Mouse (Mus musculus) left cerebral cortex, postnatal 14 days (tissue): ENCODE measurements at regions not wholly inside any gene's neighbourhood (a gene's known extent, or its start where the extent isn't known, plus 50 kb on each side); places are given as distances from the start of the nearest gene placed in this dataset.

Experiments used
- DNase-seq, 2 experiments: peaks; one replicate each; pipeline ENCODE4 v3.0.0; 2021 to 2022; ENCODE audit warnings: low spot score in 2 of 2, mixed read lengths in 1 of 2
- intact Hi-C: fragments of 180-260 bp; cut with DNase I; formaldehyde crosslinking; loops from one replicate; pipeline ENCODE4 v1.15.1; 2025

DNA sequence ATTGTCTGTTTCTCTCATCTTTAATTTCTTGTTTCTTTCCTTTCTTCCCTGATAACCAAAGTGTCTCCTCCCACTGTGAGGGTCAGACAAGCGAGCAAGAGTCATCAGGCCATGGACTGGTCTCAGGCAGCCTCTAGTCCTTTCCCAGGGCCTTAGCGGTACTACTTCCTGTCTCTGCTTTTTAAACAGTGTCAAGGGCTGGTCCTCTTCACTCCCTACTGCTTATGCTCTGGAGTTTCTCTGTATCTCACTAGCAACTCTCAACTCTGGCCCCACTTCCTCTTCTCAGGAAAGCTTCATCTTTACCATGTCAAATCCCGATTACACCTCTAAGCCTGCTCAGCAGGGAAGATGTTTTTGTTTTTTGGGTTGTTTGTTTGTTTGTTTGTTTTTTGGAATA, 124.1 kb downstream of the Pten start:
- no peak for DNase-seq
- intact Hi-C loops: no loop called here

DNA sequence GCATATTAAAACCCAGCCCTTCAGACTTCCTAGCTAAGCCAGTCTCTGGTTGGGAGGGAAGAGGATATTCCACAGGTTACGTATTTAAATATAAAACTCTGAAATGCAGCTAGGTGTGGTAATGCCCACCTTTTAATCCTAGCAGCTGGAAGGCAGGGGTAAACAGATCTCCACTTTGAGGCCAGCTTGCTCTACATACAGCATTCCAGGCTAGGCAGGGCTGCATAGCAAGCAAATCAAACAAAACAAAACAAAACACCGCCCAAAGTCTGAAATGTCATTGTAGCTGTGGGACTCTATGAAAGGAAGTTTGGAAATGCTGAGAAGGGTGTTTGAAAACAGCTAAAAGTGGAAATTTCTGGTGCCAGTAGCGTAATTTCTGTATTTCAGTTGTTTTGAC, 127.0 kb downstream of the Pten start:
- intact Hi-C loops: no loop called here
- DNase-seq: no peak

DNA sequence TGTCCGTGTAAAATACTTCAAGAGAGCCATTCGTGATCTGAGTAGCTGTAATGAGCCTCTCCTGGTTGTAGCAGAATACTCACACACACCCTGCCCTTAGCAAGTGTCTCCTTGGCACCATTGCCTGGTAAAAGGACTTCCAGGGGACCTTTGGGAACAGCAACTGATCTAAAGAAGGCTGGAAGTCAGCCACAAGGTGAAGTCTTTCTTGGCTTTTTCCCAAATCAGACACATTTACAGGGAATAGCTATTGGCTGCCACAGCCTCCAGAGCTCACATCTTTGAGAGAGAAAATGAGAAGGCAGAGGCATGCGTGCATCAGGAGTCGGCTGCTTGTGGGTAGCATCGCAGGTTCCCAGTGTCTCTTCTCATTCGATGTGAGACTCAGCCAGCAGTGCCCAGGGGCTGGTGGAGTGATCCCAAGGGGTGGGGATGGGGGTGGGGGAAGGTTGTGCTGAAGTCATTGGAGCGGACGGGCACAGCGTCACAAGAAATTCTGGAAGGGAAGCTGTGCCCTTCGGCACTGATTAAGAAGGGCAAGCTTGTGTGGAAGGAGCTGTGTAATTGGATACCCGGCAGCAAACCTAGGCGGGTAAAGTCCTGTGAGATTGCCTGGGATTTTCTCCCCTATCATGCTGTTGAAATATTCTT, 128.3 kb downstream of the Pten start:
- intact Hi-C loops: no loop called here
- DNase-seq: no peak

DNA sequence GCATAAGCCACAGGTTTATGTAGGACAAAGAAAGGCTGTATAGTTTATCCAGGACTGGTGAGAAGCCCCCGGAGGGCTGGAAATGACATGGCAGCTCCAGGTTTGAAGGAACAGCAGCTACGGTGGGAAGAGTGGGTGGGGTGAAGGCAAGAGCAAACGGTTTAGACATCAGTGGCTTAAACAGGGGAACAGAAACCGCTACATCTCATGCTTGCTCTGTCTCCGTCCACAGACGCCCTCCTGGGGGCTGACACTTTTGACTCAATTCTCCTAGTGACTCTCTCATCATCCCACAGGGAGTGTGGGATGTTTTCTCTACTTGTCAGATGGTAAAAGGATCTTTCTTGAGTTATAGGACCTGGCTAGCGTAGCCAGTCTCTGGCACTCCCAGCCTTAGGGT, 129.9 kb downstream of the Pten start:
- intact Hi-C loops: no loop called here
- DNase-seq: no peak

DNA sequence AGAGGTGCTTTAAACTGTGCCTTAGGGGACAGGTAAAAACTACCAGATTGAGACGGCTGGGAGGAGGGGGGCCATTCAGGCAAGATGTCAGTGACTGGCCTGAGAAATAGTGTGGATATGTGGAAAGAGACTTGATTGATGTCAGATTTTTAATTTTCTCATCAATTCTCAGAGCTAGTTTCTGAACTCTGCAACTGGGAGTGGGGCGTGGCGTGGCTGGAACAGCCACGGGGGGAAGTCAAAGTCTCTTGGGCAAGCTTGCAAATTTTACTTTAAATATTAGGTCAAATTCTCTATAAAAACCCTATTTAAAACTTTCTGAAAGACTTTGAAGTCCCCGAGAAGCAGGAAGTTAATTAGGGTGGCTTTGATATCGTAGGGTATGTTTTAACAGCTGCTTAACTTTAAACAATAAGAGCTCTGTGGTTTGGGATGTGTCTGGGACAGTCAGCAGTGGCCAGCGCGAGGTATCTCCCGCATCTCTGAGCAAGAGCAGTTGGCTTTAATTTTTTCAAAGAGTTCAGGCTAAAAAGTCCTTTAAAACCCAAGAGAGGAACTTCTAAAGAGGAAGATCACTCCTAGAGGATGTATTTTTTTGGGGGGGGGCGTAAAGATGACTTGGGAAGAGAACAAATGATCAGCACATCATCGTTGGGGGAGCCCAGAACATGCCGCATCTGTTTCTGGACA, 131.5 kb downstream of the Pten start:
- DNase-seq: no peak
- intact Hi-C loops: no loop called here

DNA sequence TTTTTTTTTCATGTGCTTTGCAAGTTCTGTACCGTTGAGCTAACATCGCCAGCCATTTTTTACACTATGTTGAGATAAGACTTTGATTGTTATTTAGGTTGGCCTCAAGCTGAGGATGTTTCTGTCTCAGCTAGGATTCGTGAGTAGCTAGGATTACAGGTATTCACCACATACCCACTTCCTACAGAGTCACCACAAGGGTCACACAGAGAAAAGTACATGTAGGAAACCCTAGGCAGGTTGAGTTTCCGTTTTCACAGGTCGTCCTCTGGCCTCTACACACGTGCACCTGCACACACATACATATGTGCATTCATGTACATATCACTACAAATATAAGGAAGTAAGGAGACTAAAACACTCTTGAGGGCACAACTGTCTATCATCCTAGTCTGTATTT, 133.5 kb downstream of the Pten start:
- intact Hi-C loops: no loop called here

DNA sequence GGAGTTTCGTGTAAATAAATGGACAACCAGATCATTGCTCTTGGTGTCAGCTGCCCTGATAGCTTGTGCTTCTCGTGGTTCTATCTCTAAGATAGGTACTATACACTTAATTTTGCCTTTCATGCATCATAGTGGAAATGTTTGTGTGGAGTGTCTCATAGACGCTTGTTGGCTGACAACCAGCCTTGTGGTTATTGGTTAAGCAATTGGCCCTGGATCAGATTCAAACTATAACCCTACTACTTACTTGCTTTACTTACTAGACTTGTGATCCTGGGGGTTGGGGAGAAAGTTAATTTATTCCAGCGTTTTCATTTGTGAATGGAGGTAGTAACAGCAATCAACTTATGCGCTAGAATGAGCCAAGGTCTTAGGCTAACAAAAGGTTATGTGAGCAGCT, 135.2 kb downstream of the Pten start:
- intact Hi-C loops: no loop called here

More for the DNA sequence above, 133.5 kb downstream of the Pten start:
- no peak for DNase-seq

DNA sequence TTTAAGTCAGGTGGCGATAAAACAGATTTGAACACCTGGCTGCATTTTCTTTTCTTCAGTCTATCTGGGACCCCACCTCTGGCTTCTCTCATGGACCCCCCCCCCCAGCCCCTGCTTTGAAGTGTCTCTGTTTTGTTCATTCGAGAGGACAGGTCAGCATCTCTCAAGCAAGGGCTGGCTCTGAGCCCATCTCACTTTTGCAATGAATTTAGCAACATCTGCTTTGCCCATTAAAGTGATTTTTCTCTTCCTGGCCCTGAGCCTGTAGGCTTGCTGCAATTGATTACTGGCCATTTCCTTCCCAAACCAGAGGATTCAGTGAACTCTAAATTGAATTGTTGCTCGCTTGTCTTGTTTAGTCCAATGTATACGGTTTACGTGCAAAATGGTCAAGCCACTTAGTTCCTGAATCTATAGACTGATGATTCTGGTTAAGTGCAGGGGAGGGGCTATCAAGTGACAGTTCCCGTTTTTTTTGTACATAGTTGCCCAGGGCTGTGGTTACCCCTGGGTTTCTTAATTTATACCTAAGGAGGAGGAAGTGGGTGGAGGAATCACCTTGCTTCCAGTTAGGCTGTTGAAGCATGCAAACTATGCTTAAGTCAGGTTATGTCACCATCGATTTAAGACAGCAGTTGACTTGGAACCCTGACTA, 146.3 kb downstream of the Pten start:
- intact Hi-C loops: no loop called here
- DNase-seq: no peak

More for the DNA sequence above, 135.2 kb downstream of the Pten start:
- DNase-seq: no peak

DNA sequence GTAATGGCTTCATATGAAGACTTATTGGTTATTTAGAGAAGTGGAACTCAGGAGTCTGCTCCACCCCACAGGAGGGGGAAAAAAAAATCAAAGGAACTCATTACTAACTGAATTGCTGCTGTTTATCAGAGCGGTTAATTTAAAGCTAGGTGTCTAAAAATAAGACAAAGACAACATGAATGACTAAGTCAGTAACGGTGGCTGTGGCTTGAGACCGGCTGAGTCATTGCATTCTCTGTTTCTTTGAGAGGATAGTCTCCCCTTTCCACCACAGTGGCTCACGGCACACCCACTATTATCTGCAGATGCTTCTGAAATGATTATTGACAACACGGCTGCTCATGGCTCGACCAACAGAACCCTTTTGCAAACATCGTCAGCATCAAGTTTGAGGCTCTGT, 147.2 kb downstream of the Pten start:
- no peak for DNase-seq
- intact Hi-C loops: no loop called here

DNA sequence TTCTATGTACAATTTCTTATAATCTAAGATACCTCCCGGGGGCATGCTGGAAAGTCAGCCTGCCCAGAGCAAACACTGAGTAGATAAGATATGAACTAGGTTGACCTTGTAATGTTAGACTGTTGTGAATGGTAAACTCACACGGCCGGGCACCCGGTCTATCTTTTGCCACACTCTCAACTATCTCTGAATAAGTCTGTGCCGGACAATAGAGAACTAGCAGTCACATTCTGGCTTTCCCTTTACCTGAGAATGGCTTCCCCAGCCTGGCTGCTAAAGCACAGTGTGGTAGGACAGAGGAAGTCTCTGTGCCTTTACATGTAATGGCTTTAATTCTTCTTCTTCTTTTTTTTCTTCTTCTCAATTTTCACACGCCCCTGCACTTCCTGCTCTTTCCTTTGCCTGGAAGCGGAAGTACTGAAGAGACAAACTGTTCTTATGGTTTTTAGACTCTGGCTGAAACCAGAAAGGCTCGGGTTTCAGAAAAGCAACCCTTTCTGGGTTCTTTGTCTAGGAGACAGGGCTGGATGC, 148.7 kb downstream of the Pten start:
- intact Hi-C loops: no loop called here
- DNase-seq: peak in 1 of 2 experiments; percentile 26

DNA sequence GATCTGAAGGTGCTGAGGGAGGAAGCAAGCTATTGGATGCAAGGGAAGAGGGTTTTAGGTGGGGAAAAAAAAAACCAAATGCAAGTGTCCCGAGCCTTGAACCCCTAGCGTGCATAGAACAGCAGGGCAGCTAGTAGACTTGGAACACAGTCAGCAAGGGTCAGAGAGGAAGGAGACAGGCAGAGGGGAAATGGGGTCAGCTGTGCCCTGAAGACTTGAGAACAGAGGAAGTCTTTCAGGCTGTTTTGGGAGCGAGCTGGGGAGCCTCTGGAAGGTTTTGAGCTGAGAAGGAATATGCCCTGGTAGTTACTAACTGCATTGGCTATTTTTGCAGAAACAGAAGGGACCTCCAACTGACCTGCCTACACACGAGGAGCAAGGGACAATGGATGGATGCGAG, 149.5 kb downstream of the Pten start:
- DNase-seq: peak; percentile 13 to 24
- intact Hi-C loops: no loop called here

DNA sequence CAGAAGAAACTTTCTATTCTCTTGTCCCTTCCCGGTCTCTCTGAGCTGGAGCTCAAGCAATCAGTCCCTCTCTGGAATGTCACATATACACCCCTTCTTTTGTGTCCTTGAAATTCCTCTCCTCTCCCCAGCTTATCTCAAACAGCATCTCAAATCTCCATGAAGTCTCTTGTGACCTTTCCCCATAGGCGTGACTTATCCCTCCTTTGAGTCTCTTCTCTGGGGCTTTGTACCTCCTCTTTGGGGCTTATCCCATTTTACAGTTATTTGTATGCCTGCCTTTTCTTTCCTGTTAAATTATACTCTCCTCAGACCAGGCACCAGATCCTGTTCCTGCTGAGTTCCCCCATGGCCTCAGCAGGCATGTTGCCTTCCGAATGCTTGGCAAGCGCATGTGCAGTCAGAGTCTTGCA, 152.8 kb downstream of the Pten start:
- no peak for DNase-seq

DNA sequence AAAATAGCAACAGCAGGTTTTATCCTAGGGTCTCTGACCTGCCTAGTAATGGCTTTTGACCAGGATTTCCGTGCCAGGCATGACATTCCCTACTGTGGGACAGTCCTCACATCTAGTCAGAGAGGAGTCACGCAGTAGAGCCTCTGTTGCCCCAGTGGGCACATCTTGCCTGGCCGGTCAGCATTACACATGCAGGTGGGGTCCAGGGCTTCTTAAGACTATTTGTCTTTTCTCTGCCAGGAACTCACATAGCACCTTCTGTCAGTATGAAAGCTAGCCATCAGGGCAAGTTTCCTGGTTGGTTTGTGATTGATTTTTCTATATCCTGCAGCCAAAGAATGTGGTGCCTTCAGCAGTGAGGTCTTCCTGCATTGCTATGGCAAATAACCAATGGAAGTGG, 155.0 kb downstream of the Pten start:
- DNase-seq: no peak
- intact Hi-C loops: no loop called here

More for the DNA sequence above, 152.8 kb downstream of the Pten start:
- intact Hi-C loops: no loop called here

DNA sequence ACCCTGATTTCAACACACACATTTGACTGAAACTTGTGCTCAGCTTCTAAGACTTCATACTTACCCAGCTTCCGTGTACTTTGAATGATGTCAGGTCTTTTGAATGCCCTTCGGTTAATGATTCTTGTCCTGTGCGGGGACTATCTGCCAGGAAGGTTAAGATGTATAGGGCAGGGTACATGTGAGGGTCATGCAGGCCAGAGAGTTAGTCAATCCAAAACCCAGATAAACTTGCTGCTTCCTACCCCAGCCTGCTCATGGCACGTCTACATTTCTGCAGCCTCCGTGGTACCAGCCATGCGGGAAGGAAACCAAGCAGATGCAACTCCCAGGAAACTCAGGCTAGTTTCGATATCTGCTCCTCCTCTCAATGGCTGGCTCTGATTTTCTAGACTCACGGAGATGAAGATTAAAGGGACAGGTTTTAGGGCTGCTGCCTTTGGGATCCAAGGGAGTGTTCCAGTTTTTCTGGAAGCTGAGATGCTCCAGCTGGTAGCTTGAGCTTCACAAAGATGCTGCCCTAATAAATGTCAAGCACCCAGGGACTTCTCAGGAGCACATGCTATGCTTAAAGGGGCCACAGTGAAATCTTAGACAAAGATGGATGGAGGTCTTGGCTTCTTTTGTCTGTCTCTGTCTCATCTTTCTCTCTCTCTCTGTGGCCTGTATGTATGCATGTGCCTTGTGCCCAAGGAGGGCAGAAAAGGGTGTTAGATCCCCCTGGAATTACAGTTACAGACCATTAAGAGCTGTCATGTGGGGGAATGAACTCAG, 159.4 kb downstream of the Pten start:
- intact Hi-C loops: no loop called here
- no peak for DNase-seq

DNA sequence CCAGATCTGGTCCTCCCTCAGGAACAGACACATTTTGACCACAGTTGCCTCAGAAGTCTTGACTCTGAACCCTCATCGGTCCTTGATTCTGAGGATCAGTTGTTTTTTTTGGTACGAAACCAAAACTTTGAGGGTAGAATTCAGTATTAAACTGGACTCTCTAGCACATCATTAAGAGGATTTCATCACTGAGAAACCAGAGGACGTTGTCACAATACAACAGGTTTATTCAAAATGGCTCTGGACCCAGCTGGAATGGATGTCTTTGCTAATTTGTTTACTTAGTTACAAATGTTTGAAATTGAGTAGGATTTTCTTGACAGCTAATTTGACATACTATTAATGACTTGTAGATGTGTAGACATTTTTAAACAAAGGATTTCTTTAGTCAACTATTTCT, 163.7 kb downstream of the Pten start:
- no peak for DNase-seq
- intact Hi-C loops: no loop called here

DNA sequence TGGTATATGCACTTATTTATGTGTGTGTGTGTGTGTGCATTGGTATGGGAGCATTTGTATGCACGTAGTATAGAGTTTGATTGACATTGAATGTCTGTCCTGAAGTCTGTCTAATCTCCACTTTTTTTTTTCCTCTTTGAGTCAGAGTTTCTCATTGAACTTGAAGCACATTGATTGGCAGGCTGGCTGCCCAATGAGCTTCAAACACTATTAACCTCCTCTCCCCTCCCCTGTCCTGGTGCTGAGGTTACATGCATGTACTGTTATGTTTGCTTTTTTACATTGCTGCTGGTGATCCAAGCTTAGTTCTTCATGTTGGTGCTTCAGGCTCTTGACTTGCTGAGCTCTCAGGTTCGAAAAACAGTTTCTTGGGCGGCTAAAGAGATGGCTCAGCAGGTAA, 166.6 kb downstream of the Pten start:
- DNase-seq: no peak
- intact Hi-C loops: no loop called here

DNA sequence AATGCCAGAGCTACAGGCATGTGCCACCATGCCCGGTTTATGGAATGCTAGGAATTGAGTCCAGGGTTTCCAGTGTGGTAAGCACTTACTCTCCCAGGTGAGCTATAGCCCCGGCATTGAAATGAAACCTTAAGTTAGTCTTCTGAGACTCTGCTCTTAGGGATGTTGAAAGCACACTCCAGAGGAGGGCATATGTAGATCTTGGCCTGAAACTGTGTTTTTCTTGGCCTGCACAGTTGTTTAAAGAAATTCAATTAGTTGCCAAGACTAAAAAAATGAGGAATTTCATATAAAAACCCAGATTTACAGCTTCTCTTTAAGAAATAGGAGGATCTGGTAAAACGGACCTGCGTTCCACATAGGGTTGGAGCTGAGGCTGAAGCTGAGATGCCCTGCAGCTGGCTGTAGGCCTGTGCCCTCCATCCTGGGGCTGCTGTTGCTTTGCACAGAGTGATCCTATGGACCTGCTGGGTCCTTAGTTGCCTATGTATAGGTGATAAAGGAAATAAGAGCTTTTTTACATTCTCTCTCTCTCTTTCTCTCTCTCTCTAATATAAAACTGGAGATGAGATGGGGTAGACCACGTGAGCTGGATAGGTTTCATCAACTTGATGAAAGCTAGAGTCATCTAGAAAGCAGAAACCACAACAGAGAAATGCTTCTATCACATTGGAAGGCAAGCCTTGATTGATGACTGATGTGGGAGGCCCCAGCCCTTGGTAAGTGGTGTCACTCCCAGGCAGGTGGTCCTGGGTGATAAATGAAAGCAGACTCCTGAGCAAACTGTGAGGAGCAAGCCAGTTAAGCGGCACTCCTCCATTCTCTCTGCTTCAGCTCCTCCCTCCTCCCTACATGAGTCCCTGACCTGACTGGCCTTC, 168.6 kb downstream of the Pten start:
- intact Hi-C loops: no loop called here
- peak in 1 of 2 experiments; percentile 9 for DNase-seq

DNA sequence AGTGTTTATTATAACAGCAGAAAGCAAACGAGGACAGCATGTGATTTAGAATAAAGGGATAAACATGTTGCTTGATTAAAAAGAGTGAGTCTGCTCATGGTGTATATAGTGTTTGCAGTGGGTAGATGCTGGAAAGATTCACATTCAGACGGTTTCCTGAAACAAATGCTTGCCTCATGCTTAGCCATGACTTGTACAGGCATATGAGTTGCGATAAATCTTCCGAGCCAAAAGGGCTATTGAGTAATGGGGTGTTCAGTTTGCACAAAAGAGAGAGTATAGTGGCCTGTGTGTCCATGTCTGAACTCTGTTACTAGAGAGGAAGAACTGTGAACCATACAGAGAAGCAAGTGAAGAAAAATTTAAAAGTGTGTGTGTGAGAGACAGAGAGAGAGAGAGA, 169.3 kb downstream of the Pten start:
- DNase-seq: no peak
- intact Hi-C loops: no loop called here

DNA sequence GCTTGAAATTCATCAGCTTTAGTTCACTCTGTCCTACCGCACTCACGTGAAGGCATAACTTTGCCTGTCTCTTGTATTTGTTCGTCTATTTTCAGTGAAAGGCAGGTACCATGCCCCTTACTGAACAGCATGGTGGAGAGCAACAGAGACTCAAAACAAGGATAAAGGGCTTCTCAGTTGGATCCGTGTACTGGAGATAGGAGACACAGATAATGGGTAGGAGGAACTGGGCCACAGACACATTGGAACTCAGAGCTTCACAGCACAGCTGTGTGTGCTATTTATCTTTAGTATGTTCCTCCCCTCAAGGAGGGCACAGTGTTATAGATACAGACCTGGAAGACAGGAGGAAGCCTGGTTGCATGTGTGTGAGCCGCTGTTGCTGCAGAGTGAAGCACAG, 176.4 kb downstream of the Pten start:
- intact Hi-C loops: no loop called here
- no peak for DNase-seq
